Mouse (Mus musculus): Measurements from ENCODE around the gene Smco3. TPM values are rescaled to one million over a fixed set of nuclear protein-coding genes. Genes with fewer than 3 reads are reported as not detected.

The Smco3 gene
- polyA plus RNA-seq, 1 experiment: not detected

DNA sequence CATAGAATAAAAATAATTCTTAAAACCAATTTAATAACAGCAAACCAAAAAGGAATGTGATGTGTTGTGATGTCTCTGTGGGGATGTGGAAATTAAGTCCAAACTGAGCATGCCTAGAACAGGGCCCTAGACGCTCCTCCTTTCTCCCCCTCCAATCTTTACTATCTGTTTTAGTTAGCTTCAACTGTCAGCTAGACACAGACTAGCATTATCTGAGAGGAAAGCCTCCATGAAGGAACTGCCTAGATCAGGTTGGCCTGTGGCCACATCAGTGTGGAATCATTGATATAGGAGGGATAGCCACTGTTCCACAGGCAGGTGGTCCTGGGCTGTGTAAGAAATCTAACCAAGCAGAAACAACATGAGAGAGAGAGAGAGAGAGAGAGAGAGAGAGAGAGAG is 40.1 kb downstream of the Smco3 start:
- no peak for DNase-seq (ENCODE audit: low read depth in 1 of 2, low spot score in 2 of 2)
- H3K36me3 ChIP-seq (ENCODE audit: control insufficient read depth, insufficient read depth, low read length): no peaks in the 10 kb centered on the region
- 87% methylated on average over 1 of the region's 1 CpGs for WGBS
- no peak overlapping the region for H3K4me3 ChIP-seq (ENCODE audit: extremely low read depth, insufficient read depth, insufficient read length)
- no peak for TF ChIP-seq POLR2A (IDR thresholded peaks at IDR 0.05; ENCODE audit: low read depth, low read length)
- TF ChIP-seq CTCF (IDR thresholded peaks at IDR 0.05; ENCODE audit: extremely low read depth, insufficient read depth, insufficient read length, insufficient replicate concordance): no peak
- no peak overlapping the region for H3K27ac ChIP-seq (ENCODE audit: insufficient read depth, low read length)
- H3K4me1 ChIP-seq (ENCODE audit: control insufficient read depth, insufficient read depth, insufficient read length): peaks cover 6% of the 10 kb centered on the region
- peaks cover 5% of the 10 kb centered on the region for H3K27me3 ChIP-seq (ENCODE audit: control insufficient read depth, insufficient read depth, low read length)

DNA sequence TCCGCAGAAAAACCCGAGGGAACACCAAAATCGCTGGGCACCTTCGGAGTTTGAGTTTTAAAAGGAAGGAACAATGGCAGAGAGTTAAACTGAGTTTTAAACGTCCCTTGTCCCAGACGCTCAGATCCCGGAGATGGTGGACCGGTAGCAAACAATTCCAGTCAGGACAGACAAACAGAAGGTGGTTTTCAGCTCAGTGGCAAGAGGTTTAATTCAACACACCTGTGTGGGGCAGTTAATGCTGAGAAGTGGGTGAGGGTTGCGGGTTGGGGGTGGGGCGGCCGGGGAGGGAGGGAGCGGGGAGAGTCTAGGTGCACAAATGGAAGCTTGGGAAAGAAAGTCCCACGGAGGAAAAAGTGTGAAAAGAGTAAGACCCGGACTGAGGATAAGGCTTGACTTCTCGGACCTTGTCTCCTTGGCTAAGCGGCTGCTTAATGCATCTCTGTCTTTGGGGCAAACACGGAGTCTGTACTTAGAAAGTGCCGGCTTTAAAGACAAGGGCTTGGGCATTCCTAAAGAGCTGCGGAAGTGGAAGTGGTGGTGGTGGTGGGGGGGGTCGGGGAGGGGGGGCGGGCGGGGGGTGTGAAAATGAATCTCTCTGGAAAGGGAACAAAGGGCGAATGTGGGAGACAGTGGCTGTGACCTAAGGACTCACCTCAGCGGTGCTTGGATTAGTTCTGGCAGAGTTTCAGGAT is 41.3 kb downstream of the Smco3 start:
- no peak for DNase-seq (ENCODE audit: low read depth in 1 of 2, low spot score in 2 of 2)
- Histone ChIP-seq H3K4me3 (ENCODE audit: extremely low read depth, insufficient read depth, insufficient read length) (peak overlapping the region; percentile 31), H3K4me1 (ENCODE audit: control insufficient read depth, insufficient read depth, insufficient read length) (peaks cover 6% of the 10 kb centered on the region), H3K36me3 (ENCODE audit: control insufficient read depth, insufficient read depth, low read length) (no peaks in the 10 kb centered on the region), H3K27me3 (ENCODE audit: control insufficient read depth, insufficient read depth, low read length) (peaks cover 5% of the 10 kb centered on the region), H3K27ac (ENCODE audit: insufficient read depth, low read length) (no peak overlapping the region)
- 1% methylated on average over 24 of the region's 24 CpGs for WGBS
- TF ChIP-seq CTCF (IDR thresholded peaks at IDR 0.05; ENCODE audit: extremely low read depth, insufficient read depth, insufficient read length, insufficient replicate concordance): no peak
- TF ChIP-seq POLR2A (IDR thresholded peaks at IDR 0.05; ENCODE audit: low read depth, low read length): no peak

DNA sequence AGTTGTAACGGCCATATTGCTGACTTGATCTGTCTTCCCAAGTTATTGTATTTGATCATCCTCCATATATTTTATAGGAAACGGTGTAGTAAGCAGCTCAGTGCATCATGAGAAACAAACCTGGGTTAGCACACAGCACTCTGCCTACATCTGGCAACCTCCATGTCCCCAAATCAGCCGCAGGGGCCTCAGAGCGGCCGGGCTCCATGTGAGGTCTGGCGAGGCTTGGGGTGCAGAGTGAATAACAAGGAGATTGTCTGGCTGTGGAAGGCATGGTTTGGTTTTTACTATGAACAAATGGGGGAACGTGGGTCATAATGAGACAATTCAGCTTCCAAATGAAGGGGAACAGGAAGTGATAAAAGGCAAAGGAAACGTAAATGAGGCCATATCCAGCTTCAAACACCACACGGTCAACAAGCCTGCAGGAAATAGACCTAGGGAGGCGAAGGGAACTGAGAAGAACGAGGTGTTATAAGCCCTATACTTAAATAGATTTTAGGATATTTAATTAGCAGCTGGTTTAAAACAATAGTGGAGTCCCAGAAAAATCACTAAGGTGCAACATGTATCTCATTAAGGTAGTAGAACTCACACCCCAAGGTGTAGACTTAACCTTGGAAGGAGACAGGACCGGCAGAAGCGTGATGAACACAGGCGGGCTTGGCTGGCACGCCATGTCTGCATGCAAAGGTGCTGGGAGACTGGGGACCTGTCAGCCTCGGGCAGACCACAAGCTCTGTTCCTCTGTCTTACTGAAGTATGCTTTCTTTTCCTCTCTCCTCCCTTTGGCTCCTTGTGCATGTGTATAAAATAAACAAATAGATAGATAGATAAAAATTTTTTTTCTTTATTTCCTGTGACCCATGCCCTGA is 42.1 kb downstream of the Smco3 start:
- no peak for DNase-seq (ENCODE audit: low read depth in 1 of 2, low spot score in 2 of 2)
- peaks cover 6% of the 10 kb centered on the region for H3K4me1 ChIP-seq (ENCODE audit: control insufficient read depth, insufficient read depth, insufficient read length)
- no peak overlapping the region for H3K4me3 ChIP-seq (ENCODE audit: extremely low read depth, insufficient read depth, insufficient read length)
- H3K27ac ChIP-seq (ENCODE audit: insufficient read depth, low read length): no peak overlapping the region
- no peaks in the 10 kb centered on the region for H3K36me3 ChIP-seq (ENCODE audit: control insufficient read depth, insufficient read depth, low read length)
- peaks cover 5% of the 10 kb centered on the region for H3K27me3 ChIP-seq (ENCODE audit: control insufficient read depth, insufficient read depth, low read length)
- TF ChIP-seq CTCF (IDR thresholded peaks at IDR 0.05; ENCODE audit: extremely low read depth, insufficient read depth, insufficient read length, insufficient replicate concordance) (no peak), POLR2A (IDR thresholded peaks at IDR 0.05; ENCODE audit: low read depth, low read length) (no peak)
- 32% methylated on average over 16 of the region's 16 CpGs for WGBS

DNA sequence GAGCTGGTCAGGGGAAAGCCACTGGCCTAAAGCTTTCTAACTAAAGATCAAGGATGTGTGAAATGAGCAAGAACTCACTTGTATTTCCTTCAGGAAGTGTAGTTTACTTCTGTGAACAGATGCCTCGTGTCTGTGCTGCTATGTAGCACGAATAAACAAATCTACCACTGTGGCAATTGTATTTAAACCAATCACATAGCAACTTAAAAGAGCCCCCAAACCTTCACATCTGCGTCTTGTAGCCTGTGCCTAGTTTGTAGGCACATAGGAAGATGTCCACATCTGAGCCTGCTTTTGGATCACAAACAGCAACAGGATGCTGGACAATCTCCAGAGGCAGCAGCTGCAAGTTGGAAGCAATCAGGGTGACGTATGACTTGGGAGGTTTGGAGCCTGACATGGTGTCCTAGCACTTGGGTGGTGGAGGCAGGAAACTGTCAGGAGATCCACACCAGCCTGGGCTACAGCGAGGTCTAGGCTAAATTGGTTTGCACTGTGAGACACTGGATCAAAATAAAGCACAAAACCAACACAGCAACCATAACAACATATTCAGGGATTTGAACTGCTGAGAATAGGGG is 45.8 kb downstream of the Smco3 start:
- TF ChIP-seq CTCF (IDR thresholded peaks at IDR 0.05; ENCODE audit: extremely low read depth, insufficient read depth, insufficient read length, insufficient replicate concordance) (no peak), POLR2A (IDR thresholded peaks at IDR 0.05; ENCODE audit: low read depth, low read length) (no peak)
- H3K36me3 ChIP-seq (ENCODE audit: control insufficient read depth, insufficient read depth, low read length): no peaks in the 10 kb centered on the region
- H3K4me3 ChIP-seq (ENCODE audit: extremely low read depth, insufficient read depth, insufficient read length): no peak overlapping the region
- H3K27me3 ChIP-seq (ENCODE audit: control insufficient read depth, insufficient read depth, low read length): peaks cover 5% of the 10 kb centered on the region
- H3K4me1 ChIP-seq (ENCODE audit: control insufficient read depth, insufficient read depth, insufficient read length): peaks cover 6% of the 10 kb centered on the region
- H3K27ac ChIP-seq (ENCODE audit: insufficient read depth, low read length): no peak overlapping the region
- no peak for DNase-seq (ENCODE audit: low read depth in 1 of 2, low spot score in 2 of 2)
- 75% methylated on average over 5 of the region's 5 CpGs for WGBS

DNA sequence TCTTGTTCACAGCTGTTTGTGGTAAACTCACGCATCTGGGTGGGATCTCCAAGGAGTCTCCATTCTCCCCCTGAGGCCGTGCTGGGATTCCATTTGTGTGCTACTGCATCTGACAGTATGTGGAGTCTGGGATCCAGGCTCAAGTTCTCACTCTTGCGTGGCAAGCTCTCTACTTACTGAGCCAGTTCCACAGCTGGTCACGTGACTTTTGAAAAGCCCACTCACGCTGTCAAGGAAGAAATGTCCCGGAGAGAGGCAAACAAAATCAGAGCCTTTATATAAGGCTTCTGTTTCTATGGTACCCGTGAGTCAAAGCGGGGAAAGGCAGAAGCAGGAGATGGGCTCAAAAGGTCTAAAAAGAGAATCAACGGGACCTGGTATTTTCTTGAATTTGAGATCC is 52.5 kb downstream of the Smco3 start:
- no peak for DNase-seq (ENCODE audit: low read depth in 1 of 2, low spot score in 2 of 2)
- no peaks in the 10 kb centered on the region for H3K36me3 ChIP-seq (ENCODE audit: control insufficient read depth, insufficient read depth, low read length)
- H3K27ac ChIP-seq (ENCODE audit: insufficient read depth, low read length): no peak overlapping the region
- no peak overlapping the region for H3K4me3 ChIP-seq (ENCODE audit: extremely low read depth, insufficient read depth, insufficient read length)
- TF ChIP-seq CTCF (IDR thresholded peaks at IDR 0.05; ENCODE audit: extremely low read depth, insufficient read depth, insufficient read length, insufficient replicate concordance) (no peak), POLR2A (IDR thresholded peaks at IDR 0.05; ENCODE audit: low read depth, low read length) (no peak)
- no peaks in the 10 kb centered on the region for H3K27me3 ChIP-seq (ENCODE audit: control insufficient read depth, insufficient read depth, low read length)
- no peaks in the 10 kb centered on the region for H3K4me1 ChIP-seq (ENCODE audit: control insufficient read depth, insufficient read depth, insufficient read length)
- 87% methylated on average over 9 of the region's 9 CpGs for WGBS

DNA sequence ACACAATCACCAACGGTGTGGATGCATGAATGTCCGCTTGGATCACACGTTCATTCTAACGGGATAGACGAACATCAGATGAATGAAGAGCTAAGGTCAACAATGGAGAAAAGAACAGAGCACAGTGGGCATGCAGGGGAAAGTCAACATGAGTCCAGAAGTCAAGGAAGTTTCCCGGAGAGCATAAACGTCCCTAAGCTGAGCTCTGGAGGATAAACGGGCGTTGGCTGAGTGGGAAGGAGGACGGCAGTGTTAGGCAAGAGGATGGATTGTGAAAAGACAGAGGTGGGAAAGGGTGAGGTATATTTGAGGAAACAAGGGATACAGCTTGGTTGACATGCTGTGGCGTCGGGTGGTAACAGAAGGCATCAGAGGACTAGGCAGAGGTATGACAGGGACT is 53.1 kb downstream of the Smco3 start:
- no peak overlapping the region for H3K4me3 ChIP-seq (ENCODE audit: extremely low read depth, insufficient read depth, insufficient read length)
- DNase-seq (ENCODE audit: low read depth in 1 of 2, low spot score in 2 of 2): no peak
- no peaks in the 10 kb centered on the region for H3K36me3 ChIP-seq (ENCODE audit: control insufficient read depth, insufficient read depth, low read length)
- H3K4me1 ChIP-seq (ENCODE audit: control insufficient read depth, insufficient read depth, insufficient read length): no peaks in the 10 kb centered on the region
- no peak for TF ChIP-seq POLR2A (IDR thresholded peaks at IDR 0.05; ENCODE audit: low read depth, low read length)
- TF ChIP-seq CTCF (IDR thresholded peaks at IDR 0.05; ENCODE audit: extremely low read depth, insufficient read depth, insufficient read length, insufficient replicate concordance): no peak
- 93% methylated on average over 12 of the region's 12 CpGs for WGBS
- H3K27me3 ChIP-seq (ENCODE audit: control insufficient read depth, insufficient read depth, low read length): no peaks in the 10 kb centered on the region
- no peak overlapping the region for H3K27ac ChIP-seq (ENCODE audit: insufficient read depth, low read length)

Measured in spleen, adult 2 months (tissue).